ENCODE assay signal across 21 mouse cellular contexts in genomic region chr12:40857466-40857865, GRCm38 (mm10).
DNase-seq lines count a peak whose midpoint lies in the region; ATAC-seq lines count a peak whose summit lies in the region.
"Had no signal": no experiment of that assay in that cellular context is flagged by ENCODE, and none has a peak within 500 bp of the region (broad histone marks: within the 10 kb centered on the region; RNA-seq: fewer than 3 reads in every experiment).

No protein-coding gene starts in this region.

- no peak overlapping the region for H3K4me3 ChIP-seq in heart, embryonic 11.5 days (ENCODE audit: low read depth, low read length)
- H3K4me3 ChIP-seq: embryonic facial prominence, embryonic 10.5 days; embryonic facial prominence, embryonic 12.5 days; forebrain, embryonic 13.5 days; forebrain, embryonic 15.5 days had no signal

- no peaks in the 10 kb centered on the region for H3K36me3 ChIP-seq in heart, embryonic 11.5 days (ENCODE audit: control insufficient read depth, insufficient read depth, low read length)
- H3K36me3 ChIP-seq: embryonic facial prominence, embryonic 10.5 days; embryonic facial prominence, embryonic 12.5 days; forebrain, embryonic 15.5 days had no signal

- ATAC-seq in heart, embryonic 11.5 days (replicated peaks; ENCODE audit: insufficient number of reproducible peaks, low FRiP score, low TSS enrichment): no peak
- ATAC-seq: CD4-positive, CD25-positive, alpha-beta regulatory T cell, adult 4 months; forebrain, embryonic 13.5 days; forebrain, embryonic 15.5 days; forebrain, postnatal 0 days had no signal

- 82% methylated on average over 6 of the region's 7 CpGs for WGBS in heart, embryonic 11.5 days (ENCODE audit: insufficient replicate concordance)

- DNase-seq in heart, adult 11 months: peak; percentile 25
- peak; percentile 81 for DNase-seq in ES-CJ7 (ENCODE audit: low read depth, low spot score)
- DNase-seq in ZHBTc4 (ENCODE audit: low read depth, low spot score): peak; percentile 69
- no peak for DNase-seq in gastrocnemius, postnatal 25 days
- DNase-seq: adrenal gland, adult 2 months; adrenal gland, postnatal 10 days; adrenal gland, postnatal 25 days; B cell, adult 2 months; cerebellum, adult 11 months; cerebellum, adult 2 months; cerebellum, adult 9-10 months; cerebellum, postnatal 10 days; cerebellum, postnatal 25 days; forebrain, postnatal 0 days had no signal

- H3K27ac ChIP-seq in heart, embryonic 11.5 days (ENCODE audit: low read depth, low read length): no peak overlapping the region
- H3K27ac ChIP-seq: embryonic facial prominence, embryonic 10.5 days; embryonic facial prominence, embryonic 12.5 days; forebrain, embryonic 13.5 days; forebrain, embryonic 15.5 days had no signal

- no peaks in the 10 kb centered on the region for H3K4me1 ChIP-seq in heart, embryonic 11.5 days (ENCODE audit: control insufficient read depth, insufficient read depth, low read length)
- H3K4me1 ChIP-seq: embryonic facial prominence, embryonic 10.5 days; embryonic facial prominence, embryonic 12.5 days; forebrain, embryonic 13.5 days; forebrain, embryonic 15.5 days had no signal

- no peaks in the 10 kb centered on the region for H3K27me3 ChIP-seq in heart, embryonic 11.5 days (ENCODE audit: control insufficient read depth, insufficient read depth, low read length)
- H3K27me3 ChIP-seq: CH12.LX; embryonic facial prominence, embryonic 12.5 days; forebrain, embryonic 13.5 days; forebrain, embryonic 15.5 days had no signal

- no peak overlapping the region for H3K4me2 ChIP-seq in heart, embryonic 11.5 days
- H3K4me2 ChIP-seq: embryonic facial prominence, embryonic 12.5 days; forebrain, embryonic 13.5 days; forebrain, embryonic 15.5 days had no signal

- H3K9ac ChIP-seq in heart, embryonic 11.5 days (ENCODE audit: low read depth, low read length): no peak overlapping the region
- H3K9ac ChIP-seq: embryonic facial prominence, embryonic 12.5 days; forebrain, embryonic 13.5 days; forebrain, embryonic 15.5 days; forebrain, postnatal 0 days had no signal

- no peaks in the 10 kb centered on the region for H3K9me3 ChIP-seq in heart, embryonic 11.5 days (replicated peaks; ENCODE audit: control insufficient read depth, low read length)
- H3K9me3 ChIP-seq: forebrain, embryonic 13.5 days; forebrain, embryonic 15.5 days had no signal
